Mouse (Mus musculus) heart, embryonic 13.5 days (tissue): ENCODE results near the gene Tenm4. TPM values are rescaled to one million over a fixed set of nuclear protein-coding genes. Genes with fewer than 3 reads are reported as not detected.
A peak's percentile ranks its signal among the peaks of the same experiment; 100 is the strongest.

ENCODE experiments used
- ATAC-seq: fragments of 200-750 bp; cut with Nextera tagmentation; 2 replicates; pipeline ENCODE4 v1.8.0; 2017; ENCODE audit warnings: moderate TSS enrichment; ENCODE audit not compliant: insufficient number of reproducible peaks, low FRiP score, low TSS enrichment; ENCODE audit errors: extremely low read depth
- H3K27ac ChIP-seq: fragments of 300-500 bp; sonication (generic); replicated peaks from 2 replicates; pipeline ENCODE4 v1.5.1; 2015; ENCODE audit warnings: moderate library complexity, mild to moderate bottlenecking, inconsistent platforms
- H3K27me3 ChIP-seq: fragments of 300-500 bp; sonication (generic); replicated peaks from 2 replicates; pipeline ENCODE4 v1.6.1; 2015; ENCODE audit warnings: mild to moderate bottlenecking, inconsistent platforms
- H3K36me3 ChIP-seq: fragments of 300-500 bp; sonication (generic); 2 replicates; pipeline ENCODE4 v1.6.1; 2015; ENCODE audit warnings: mild to moderate bottlenecking, inconsistent platforms
- H3K4me1 ChIP-seq: fragments of 300-500 bp; sonication (generic); 2 replicates; pipeline ENCODE4 v1.6.1; 2015; ENCODE audit warnings: inconsistent platforms
- H3K4me2 ChIP-seq: fragments of 300-500 bp; sonication (generic); 2 replicates; pipeline ENCODE4 v1.6.1; 2015; ENCODE audit warnings: inconsistent platforms, mild to moderate bottlenecking, moderate library complexity
- H3K4me3 ChIP-seq: fragments of 300-500 bp; sonication (generic); 2 replicates; pipeline ENCODE4 v1.5.1; 2015; ENCODE audit warnings: moderate library complexity, mild to moderate bottlenecking, inconsistent platforms
- H3K9ac ChIP-seq: fragments of 300-500 bp; sonication (generic); 2 replicates; pipeline ENCODE4 v1.6.1; 2015; ENCODE audit warnings: inconsistent platforms, mild to moderate bottlenecking, moderate library complexity
- H3K9me3 ChIP-seq: fragments of 300-500 bp; sonication (generic); 2 replicates; pipeline ENCODE4 v1.6.1; 2016; ENCODE audit warnings: inconsistent platforms
- WGBS: fragments of 180-500 bp; shearing (Covaris S2); methylation state at CpG from one replicate; pipeline ENCODE4 v1.1.7; 2015; ENCODE audit warnings: mixed read lengths; 5-methylcytosine and 5-hydroxymethylcytosine counted together
- polyA plus RNA-seq: library from polyadenylated mRNA; unstranded; fragments of >200 nt; fragmentation: Nextera tagmentation; extraction: Ambion mirVana; gene quantifications from 2 replicates; pipeline ENCODE4 v1.2.1, GENCODE M21; 2015

Gene Tenm4
- polyA plus RNA-seq, 1 experiment from 2014 or later: 10.5 TPM

DNA sequence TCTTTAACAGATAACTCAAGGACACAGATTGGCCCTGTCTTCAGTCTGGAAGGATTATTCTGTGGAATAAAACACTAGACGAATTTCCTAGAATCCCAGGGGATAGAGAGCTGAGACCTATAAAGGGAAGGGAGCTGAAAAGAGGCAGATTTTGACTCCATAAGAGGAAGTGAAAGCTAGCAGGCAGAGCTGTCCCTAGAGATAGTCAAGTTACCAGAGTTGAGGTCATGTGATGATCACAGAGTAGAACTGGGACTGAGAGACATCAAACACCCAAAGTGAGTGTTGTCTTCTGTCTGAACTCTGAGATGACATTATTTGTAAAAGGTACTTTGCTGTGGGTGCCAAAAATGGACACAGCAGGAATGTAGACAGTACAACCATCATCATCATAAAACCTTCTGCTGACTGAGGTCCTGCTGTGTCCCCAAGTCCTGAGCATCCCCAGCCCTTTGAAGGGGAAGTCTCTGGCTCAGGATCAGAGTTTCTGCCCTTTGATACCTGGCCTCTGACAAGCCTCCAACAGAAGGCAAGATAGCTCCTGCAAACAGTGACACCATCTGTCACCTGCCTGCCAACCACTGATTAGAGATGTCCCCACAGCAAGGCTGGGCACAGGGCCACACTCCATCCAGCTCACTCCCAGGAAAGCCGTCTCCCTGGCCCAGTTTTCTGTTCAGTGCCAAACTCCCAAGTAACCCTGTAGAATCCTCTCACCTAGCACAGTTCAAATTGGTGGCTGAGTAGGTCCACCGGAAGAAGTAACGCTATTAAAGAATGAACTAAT lies 368.4 kb downstream of the Tenm4 start:
- Histone ChIP-seq H3K27ac (peak overlapping the region; percentile 51; the same call in 1 of the 2 replicates), H3K36me3 (no peaks in the 10 kb centered on the region), H3K4me1 (peaks cover 26% of the 10 kb centered on the region), H3K9me3 (no peaks in the 10 kb centered on the region), H3K9ac (no peak overlapping the region), H3K4me3 (no peak overlapping the region), H3K4me2 (no peak overlapping the region), H3K27me3 (peaks cover 11% of the 10 kb centered on the region; the same call in 1 of the 2 replicates)
- WGBS: 67% methylated on average over 4 of the region's 4 CpGs
- no peak for ATAC-seq

DNA sequence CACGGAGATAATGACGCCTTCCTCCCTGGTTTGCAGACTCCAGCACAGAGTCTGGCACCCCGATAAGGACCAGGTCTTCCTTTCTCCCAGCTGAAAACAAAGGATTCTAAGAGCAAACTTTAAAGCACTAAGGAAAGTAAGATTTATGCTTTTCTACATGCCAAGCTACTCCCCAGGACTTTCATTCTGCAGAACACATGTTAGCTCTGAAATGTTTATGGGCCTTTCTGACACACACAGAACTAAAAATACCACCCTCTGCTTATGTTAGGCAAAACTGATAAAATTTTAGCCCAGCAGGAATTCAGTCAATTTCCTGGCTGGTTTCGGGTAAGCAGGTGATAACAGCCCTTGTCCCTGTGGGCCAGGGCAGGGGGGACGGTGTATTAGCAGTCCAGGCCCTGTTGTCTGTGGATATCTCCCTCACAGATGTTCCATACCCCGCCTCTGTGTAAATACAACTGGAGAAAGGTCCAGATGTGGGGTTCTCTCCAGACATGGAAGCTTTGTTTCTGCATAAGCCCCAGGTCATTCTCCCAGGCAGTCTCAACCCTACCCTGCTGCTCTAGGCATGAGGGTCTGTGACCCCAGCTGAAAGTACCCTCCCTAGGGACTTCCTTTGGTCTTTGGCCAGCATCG lies 369.5 kb downstream of the Tenm4 start:
- Histone ChIP-seq H3K36me3 (no peaks in the 10 kb centered on the region), H3K4me1 (peaks cover 26% of the 10 kb centered on the region), H3K9ac (no peak overlapping the region), H3K9me3 (no peaks in the 10 kb centered on the region), H3K27me3 (peaks cover 13% of the 10 kb centered on the region; the same call in 1 of the 2 replicates), H3K27ac (peak overlapping the region; percentile 51), H3K4me2 (no peak overlapping the region), H3K4me3 (no peak overlapping the region)
- 33% methylated on average over 7 of the region's 7 CpGs for WGBS
- ATAC-seq: no peak

DNA sequence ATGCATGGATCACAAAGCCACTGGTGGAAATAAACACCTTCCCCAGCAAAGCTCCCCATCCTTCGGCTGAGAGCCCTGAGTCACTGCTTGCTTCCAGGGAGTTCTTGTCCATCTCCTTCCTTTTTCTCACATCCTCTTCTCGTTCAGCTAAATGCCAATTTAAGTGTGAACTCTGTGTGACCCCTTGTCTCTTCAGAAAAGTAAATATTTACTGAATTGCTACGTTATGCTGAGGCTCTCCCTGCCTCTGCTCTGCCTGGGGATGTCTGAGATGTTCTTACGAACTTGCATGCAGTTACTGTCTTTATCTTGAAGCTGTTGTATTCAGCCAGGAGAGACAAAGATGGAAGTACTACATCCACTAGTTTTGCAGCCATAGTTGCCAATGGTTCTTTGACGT lies 374.9 kb downstream of the Tenm4 start:
- no peak overlapping the region for H3K9ac ChIP-seq
- 34% methylated on average over 5 of the region's 5 CpGs for WGBS
- H3K4me3 ChIP-seq: no peak overlapping the region
- H3K27ac ChIP-seq: no peak overlapping the region
- H3K36me3 ChIP-seq: no peaks in the 10 kb centered on the region
- peaks cover 8% of the 10 kb centered on the region for H3K4me1 ChIP-seq
- ATAC-seq: no peak
- peaks cover 20% of the 10 kb centered on the region for H3K27me3 ChIP-seq
- no peaks in the 10 kb centered on the region for H3K9me3 ChIP-seq
- no peak overlapping the region for H3K4me2 ChIP-seq

DNA sequence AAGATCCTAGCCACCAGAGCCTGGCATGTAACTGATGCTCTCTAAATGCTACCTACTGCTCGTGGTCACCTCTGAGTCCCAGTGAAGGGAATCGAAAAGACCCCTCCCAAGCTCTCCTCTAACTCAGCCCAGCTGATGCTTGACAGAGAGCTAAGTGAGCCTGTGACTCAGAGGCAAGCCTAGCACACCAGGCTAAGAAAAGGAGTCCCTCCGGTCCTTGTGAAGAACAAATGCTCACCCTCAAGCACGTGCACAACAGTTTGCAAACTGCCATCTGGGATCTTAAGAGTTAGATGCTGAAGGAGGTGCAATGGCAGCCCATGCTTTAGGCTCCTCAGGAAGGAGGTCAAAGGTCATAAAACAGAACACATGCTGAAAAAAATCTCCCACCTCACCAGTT lies 380.8 kb downstream of the Tenm4 start:
- no peak overlapping the region for H3K4me2 ChIP-seq
- H3K4me1 ChIP-seq: peaks cover 6% of the 10 kb centered on the region
- no peak overlapping the region for H3K27ac ChIP-seq
- no peak for ATAC-seq
- H3K9me3 ChIP-seq: no peaks in the 10 kb centered on the region
- H3K36me3 ChIP-seq: no peaks in the 10 kb centered on the region
- peaks cover 52% of the 10 kb centered on the region for H3K27me3 ChIP-seq
- no peak overlapping the region for H3K9ac ChIP-seq
- WGBS: 70% methylated on average over 4 of the region's 4 CpGs
- no peak overlapping the region for H3K4me3 ChIP-seq

DNA sequence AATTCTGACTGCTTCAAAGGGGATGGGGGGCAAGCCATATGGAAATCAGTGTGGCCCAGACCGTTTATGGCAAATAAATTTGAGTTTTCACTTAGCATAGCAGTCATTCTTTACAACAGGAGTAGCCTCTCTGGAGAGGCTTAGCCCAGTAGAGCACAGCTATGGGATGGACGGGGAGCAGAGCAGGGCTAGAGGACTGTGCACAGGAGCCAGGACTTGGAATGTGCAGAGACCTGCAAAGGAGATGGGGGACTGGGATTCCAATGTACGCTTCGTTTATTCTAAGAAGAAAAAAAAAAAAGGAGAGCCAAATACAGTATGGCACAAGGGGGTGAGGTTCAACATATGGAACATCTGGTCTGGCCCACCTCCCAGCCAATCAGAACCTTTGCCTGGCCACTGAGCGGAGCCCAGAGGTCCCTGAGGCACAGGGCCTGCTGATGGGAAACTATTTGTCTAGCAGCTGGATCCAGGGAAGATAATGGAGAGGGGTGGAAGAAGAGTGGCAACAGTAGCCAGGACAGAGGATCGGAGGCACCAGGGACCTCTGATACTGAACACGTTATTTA lies 381.3 kb downstream of the Tenm4 start:
- no peaks in the 10 kb centered on the region for H3K9me3 ChIP-seq
- H3K9ac ChIP-seq: no peak overlapping the region
- H3K36me3 ChIP-seq: no peaks in the 10 kb centered on the region
- WGBS: 55% methylated on average over 7 of the region's 7 CpGs
- H3K27me3 ChIP-seq: peaks cover 52% of the 10 kb centered on the region
- no peak overlapping the region for H3K27ac ChIP-seq
- H3K4me3 ChIP-seq: no peak overlapping the region
- ATAC-seq: no peak
- H3K4me2 ChIP-seq: no peak overlapping the region
- peaks cover 6% of the 10 kb centered on the region for H3K4me1 ChIP-seq

DNA sequence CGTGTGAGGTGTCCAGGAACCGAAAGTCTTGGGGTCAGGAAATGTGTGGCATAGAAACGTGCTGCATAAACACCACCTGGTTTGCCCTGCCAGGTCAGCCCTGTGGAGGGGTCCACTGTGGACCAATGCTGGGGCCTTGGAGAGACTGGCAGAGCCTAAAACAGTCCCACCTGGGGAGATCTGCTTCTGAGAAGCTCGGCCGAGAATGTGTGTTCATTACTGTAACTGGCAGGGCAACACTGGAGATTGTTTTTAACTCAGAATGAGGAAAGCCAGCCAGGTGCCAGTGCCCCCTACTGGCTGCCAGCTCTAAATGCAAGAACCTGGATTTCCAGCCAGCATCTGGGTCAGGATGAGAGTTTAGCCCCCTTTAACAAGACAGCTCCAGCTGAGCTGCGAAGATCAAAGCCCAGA lies 383.2 kb downstream of the Tenm4 start:
- peaks cover 52% of the 10 kb centered on the region for H3K27me3 ChIP-seq
- no peak overlapping the region for H3K9ac ChIP-seq
- no peaks in the 10 kb centered on the region for H3K36me3 ChIP-seq
- H3K4me3 ChIP-seq: no peak overlapping the region
- 45% methylated on average over 6 of the region's 6 CpGs for WGBS
- ATAC-seq: no peak
- H3K9me3 ChIP-seq: peaks cover 5% of the 10 kb centered on the region; the same call in 1 of the 2 replicates
- H3K4me1 ChIP-seq: peaks cover 6% of the 10 kb centered on the region
- no peak overlapping the region for H3K4me2 ChIP-seq
- no peak overlapping the region for H3K27ac ChIP-seq

DNA sequence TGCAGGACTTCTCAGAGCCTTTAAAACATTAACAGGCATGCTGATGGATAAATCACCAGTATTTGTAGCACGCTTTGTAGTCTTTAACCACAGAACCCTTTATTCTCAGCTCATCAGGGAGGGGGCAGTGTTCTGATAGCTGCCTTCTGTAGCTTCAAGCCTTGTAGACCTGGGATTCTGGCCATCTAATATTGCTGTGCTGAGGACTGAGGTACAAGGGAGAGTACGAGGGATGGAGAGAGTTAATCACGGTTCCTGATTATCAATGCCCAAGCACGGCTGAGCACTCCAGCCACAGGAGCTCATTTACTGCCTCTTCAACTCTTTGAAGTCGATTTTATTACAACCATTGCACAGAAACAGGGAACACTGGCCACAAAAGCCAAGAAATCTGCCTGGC lies 384.2 kb downstream of the Tenm4 start:
- Histone ChIP-seq H3K9me3 (peaks cover 5% of the 10 kb centered on the region; the same call in 1 of the 2 replicates), H3K9ac (no peak overlapping the region), H3K36me3 (no peaks in the 10 kb centered on the region), H3K27me3 (peaks cover 53% of the 10 kb centered on the region), H3K4me1 (peaks cover 6% of the 10 kb centered on the region), H3K4me2 (no peak overlapping the region), H3K27ac (no peak overlapping the region), H3K4me3 (no peak overlapping the region)
- 49% methylated on average over 5 of the region's 5 CpGs for WGBS
- no peak for ATAC-seq

DNA sequence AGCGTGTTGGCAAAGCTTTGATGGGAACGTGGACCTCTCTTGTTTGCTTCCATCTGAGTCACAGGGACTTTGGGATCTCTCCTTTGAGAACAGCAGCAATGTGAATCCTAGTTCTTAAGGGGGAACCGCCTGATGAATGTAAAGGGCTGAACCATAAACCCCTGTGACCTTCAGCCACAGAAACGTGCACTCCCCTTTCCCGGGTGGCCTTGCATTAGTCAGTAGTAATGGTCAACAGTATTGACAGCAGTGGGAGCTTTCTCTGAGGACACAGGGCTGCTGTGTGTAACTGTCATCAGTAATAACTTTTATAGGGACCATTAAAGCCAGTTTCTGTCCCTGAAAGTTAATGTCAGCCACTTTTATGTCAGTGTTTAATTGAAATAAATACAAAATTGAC lies 385.7 kb downstream of the Tenm4 start:
- WGBS: 75% methylated on average over 5 of the region's 5 CpGs
- peaks cover 5% of the 10 kb centered on the region; the same call in 1 of the 2 replicates for H3K9me3 ChIP-seq
- no peak overlapping the region for H3K9ac ChIP-seq
- H3K4me3 ChIP-seq: no peak overlapping the region
- no peak overlapping the region for H3K4me2 ChIP-seq
- no peak for ATAC-seq
- peaks cover 60% of the 10 kb centered on the region for H3K27me3 ChIP-seq
- H3K27ac ChIP-seq: no peak overlapping the region
- no peaks in the 10 kb centered on the region for H3K36me3 ChIP-seq
- H3K4me1 ChIP-seq: peaks cover 6% of the 10 kb centered on the region; the same call in 1 of the 2 replicates

DNA sequence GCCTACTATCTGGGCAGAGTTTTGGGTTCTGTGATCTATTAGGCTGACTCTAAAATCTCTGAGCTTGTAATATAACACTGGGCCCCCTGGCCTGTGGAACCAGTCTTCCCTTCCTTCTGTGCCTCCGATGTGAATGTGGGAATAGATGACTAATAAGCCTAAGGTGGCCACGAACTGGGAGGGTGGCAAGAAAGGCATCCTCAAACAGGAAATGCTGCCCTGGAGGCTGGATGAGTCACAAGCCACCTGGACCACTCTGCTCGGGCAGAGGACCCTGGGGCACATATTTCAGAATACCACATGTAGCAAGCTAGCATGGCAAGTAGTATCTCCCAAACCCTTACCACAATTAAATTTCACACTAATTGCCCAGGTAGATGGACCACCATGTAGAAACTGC lies 391.8 kb downstream of the Tenm4 start:
- Histone ChIP-seq H3K27ac (no peak overlapping the region), H3K4me3 (no peak overlapping the region), H3K27me3 (peaks cover 72% of the 10 kb centered on the region), H3K9ac (no peak overlapping the region), H3K9me3 (peaks cover 2% of the 10 kb centered on the region; the same call in 1 of the 2 replicates), H3K4me2 (no peak overlapping the region), H3K36me3 (no peaks in the 10 kb centered on the region), H3K4me1 (peaks cover 10% of the 10 kb centered on the region; the same call in 1 of the 2 replicates)
- ATAC-seq: no peak
- WGBS: 45% methylated on average over 3 of the region's 3 CpGs

DNA sequence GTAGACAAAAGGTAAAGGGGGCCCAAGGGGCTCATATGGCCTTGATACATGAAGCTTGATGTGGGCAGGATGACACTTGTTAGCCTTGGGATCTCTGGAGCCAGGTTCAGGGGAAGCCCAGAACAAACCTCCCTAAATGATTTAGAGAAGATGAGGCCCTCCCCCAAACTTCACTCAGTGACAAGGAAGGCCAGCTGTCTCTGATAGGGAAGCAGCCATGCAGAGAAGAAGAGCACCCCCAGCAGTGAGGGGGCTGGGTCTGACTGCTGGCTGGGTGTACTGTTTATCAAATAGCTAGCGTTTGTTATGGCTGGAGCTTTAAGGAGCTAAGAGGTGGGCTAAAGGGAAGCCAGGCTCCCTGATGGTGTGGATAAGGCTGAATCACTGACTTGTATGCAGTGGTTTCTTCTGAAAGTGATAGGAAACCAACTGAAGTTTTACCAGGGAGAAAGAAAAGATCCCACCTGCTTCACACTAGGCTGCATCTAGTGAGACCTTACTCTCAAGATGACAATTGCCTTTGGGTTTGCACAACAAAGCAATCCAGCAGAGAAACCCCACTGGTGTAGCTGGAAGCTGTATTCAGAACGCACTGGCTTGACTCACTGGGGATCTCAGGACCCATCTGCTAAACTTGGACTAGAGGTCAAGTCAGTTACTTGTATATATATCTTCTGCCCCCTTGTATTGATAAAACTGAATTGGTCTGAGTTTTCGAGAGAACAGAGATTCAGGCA lies 392.5 kb downstream of the Tenm4 start:
- no peak overlapping the region for H3K4me2 ChIP-seq
- H3K4me3 ChIP-seq: no peak overlapping the region
- peaks cover 77% of the 10 kb centered on the region for H3K27me3 ChIP-seq
- no peaks in the 10 kb centered on the region for H3K36me3 ChIP-seq
- no peak overlapping the region for H3K27ac ChIP-seq
- 46% methylated on average over 3 of the region's 3 CpGs for WGBS
- ATAC-seq: no peak
- peaks cover 10% of the 10 kb centered on the region; the same call in 1 of the 2 replicates for H3K4me1 ChIP-seq
- H3K9me3 ChIP-seq: no peaks in the 10 kb centered on the region
- no peak overlapping the region for H3K9ac ChIP-seq

DNA sequence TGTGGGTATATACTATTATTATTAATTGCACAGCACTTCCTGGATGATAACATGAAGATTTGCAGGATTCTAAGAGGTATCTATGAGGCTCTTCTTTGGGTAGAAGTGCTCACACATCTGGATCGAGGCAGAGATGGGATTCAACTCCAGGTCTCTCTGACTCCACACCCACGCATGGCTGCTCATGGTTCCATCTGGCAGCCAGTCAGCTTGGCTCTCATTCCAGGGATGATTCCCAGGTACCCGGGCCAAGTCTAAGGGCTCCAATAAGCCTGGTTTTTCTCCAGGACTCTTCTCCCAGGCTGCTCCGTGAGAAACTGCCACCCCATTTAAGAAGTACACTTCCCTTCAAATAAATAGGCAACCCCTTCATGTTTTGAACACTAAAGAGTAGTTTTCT lies 394.8 kb downstream of the Tenm4 start:
- no peak for ATAC-seq
- H3K9ac ChIP-seq: no peak overlapping the region
- no peaks in the 10 kb centered on the region for H3K9me3 ChIP-seq
- H3K4me3 ChIP-seq: no peak overlapping the region
- no peak overlapping the region for H3K4me2 ChIP-seq
- WGBS: 50% methylated on average over 4 of the region's 4 CpGs
- H3K4me1 ChIP-seq: peaks cover 10% of the 10 kb centered on the region; the same call in 1 of the 2 replicates
- peaks cover 78% of the 10 kb centered on the region for H3K27me3 ChIP-seq
- H3K27ac ChIP-seq: no peak overlapping the region
- H3K36me3 ChIP-seq: no peaks in the 10 kb centered on the region
